Mouse (Mus musculus) olfactory bulb, adult 2 months (tissue): Measurements from ENCODE around the gene Slit3.

Experiments
- CTCF ChIP-seq: fragments of 200-500 bp; IDR thresholded peaks from 2 replicates; pipeline ENCODE4 v1.5.1; 2012; ENCODE audit warnings: low read depth, mild to moderate bottlenecking, low read length, moderate library complexity; ENCODE audit not compliant: insufficient read depth
- POLR2A ChIP-seq: fragments of 200-500 bp; IDR thresholded peaks from 2 replicates; pipeline ENCODE4 v1.6.1; 2012; ENCODE audit warnings: mild to moderate bottlenecking, low read depth, low read length, moderate library complexity; ENCODE audit not compliant: insufficient read depth

DNA sequence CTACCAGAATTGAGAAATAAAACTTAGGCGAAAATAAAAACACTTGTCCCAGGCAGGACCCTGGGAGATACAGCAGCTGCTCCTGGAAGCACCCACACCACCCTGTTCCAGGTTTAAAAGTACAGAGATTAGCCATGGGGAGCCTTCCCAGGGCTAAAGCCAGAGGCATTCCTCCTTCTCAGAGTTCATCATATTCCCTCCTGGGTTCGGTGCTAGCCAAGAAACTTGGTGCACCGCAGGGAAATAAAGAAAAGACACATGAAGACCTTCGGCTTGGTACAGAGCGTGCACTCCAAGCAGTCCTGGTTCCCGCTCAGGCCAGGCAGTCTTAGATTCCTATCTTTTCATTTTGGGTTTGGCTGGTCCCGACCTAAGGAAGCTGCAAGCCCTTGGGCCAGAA, 167.0 kb downstream of the Slit3 start:
- no peak for TF ChIP-seq CTCF
- no peak for TF ChIP-seq POLR2A
